Mouse (Mus musculus) adrenal gland, adult (tissue): ENCODE results near the gene Gp9.
A peak's percentile ranks its signal among the peaks of the same experiment; 100 is the strongest.

Source experiments
- DNase-seq, 2 experiments: peaks; one replicate each; pipeline ENCODE4 v3.0.0; 2022 to 2023; ENCODE audit warnings: low spot score in 1 of 2; ENCODE audit not compliant: inconsistent age in 2 of 2

Gene Gp9

GRCm38 (mm10) chr6:87786621-87787020 lies 8.7 kb downstream of the Gp9 start:
- DNase-seq, result no peak

GRCm38 (mm10) chr6:87787108-87787890 lies 9.4 kb downstream of the Gp9 start:
- no peak for DNase-seq

GRCm38 (mm10) chr6:87788266-87788895 lies 10.5 kb downstream of the Gp9 start:
- DNase-seq, result peak in 1 of 2 experiments; percentile 20

- peak; percentile 41 to 81 for DNase-seq
These were observed 11.2 kb downstream of the Gp9 start for GRCm38 (mm10) chr6:87788896-87789587.

GRCm38 (mm10) chr6:87789791-87790190 lies 11.9 kb downstream of the Gp9 start:
- DNase-seq, result no peak

GRCm38 (mm10) chr6:87790779-87791480 lies 13.1 kb downstream of the Gp9 start:
- peak in 1 of 2 experiments; percentile 35 for DNase-seq

GRCm38 (mm10) chr6:87791826-87792225 lies 14.0 kb downstream of the Gp9 start:
- DNase-seq, result peak in 1 of 2 experiments; percentile 40

GRCm38 (mm10) chr6:87793821-87794510 lies 16.1 kb downstream of the Gp9 start:
- no peak for DNase-seq

GRCm38 (mm10) chr6:87795385-87796150 lies 17.7 kb downstream of the Gp9 start:
- DNase-seq, result peak in 1 of 2 experiments; percentile 23

- DNase-seq, result peak in 1 of 2 experiments; percentile 22
These were observed 18.5 kb downstream of the Gp9 start for GRCm38 (mm10) chr6:87796251-87796880.

GRCm38 (mm10) chr6:87797321-87797720 lies 19.4 kb downstream of the Gp9 start:
- DNase-seq, result peak; percentile 38 to 82

GRCm38 (mm10) chr6:87799576-87799975 lies 21.7 kb downstream of the Gp9 start:
- no peak for DNase-seq

- DNase-seq, result no peak
These were observed 24.6 kb downstream of the Gp9 start for GRCm38 (mm10) chr6:87802462-87802861.

- DNase-seq, result no peak
These were observed 26.2 kb downstream of the Gp9 start for GRCm38 (mm10) chr6:87804036-87804435.

- peak in 1 of 2 experiments; percentile 25 for DNase-seq
These were observed 27.0 kb downstream of the Gp9 start for GRCm38 (mm10) chr6:87804886-87805285.

GRCm38 (mm10) chr6:87805448-87805847 lies 27.6 kb downstream of the Gp9 start:
- DNase-seq, result no peak

GRCm38 (mm10) chr6:87806028-87806427 lies 28.2 kb downstream of the Gp9 start:
- DNase-seq, result peak in 1 of 2 experiments; percentile 45

- DNase-seq, result peak; percentile 43 to 68
These were observed 29.0 kb downstream of the Gp9 start for GRCm38 (mm10) chr6:87806857-87807256.

GRCm38 (mm10) chr6:87807735-87808440 lies 30.0 kb downstream of the Gp9 start:
- DNase-seq, result peak in 1 of 2 experiments; percentile 27
